Mouse (Mus musculus): ENCODE results near the gene Sytl1.

Gene Sytl1

DNA sequence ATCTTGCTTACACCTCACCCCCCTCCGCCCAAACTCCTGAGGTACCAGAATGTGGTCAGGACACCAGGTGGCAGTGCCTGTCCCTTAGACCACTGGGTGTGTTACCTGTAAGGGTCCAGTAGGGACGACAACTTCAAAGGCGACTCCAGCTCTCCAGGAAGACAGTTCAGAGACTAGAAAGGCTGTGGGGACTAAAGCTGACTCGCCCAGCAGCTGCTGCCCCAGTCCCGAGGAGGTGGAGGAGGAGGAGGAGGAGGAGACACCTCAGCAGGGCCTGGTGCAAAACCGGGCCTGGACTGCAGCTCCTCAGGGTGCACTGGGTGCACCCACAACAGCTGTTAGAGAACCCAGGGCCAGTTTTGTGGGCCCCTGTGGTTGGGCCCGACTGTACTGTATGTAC is at the start of gene Sytl1:
TSS of gene Sytl1 (minus strand) at position 232 of the 400 bp plus-strand sequence.
- no peak for DNase-seq (ENCODE audit: low spot score)

DNA sequence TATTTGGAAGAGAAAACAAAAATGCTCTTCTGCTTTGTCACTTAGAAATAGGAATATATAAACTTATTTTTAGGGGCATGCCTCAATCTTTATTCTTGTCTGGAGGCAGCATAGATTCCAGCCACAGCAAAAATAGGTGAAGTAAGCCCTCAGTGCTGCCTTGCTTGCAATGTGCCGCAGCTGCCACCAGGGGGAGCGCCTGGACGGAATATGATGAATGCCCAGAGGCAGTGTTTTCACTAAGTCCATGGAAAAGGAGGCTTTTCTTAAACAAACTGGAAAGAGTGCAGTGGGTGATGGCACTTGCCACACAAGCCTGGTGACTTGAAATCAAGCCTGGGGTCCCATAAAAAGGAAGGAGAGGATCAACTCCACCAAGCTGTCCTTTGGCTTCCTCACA is 47.0 kb upstream of the Sytl1 start:
- DNase-seq (ENCODE audit: low spot score): peak; percentile 87

DNA sequence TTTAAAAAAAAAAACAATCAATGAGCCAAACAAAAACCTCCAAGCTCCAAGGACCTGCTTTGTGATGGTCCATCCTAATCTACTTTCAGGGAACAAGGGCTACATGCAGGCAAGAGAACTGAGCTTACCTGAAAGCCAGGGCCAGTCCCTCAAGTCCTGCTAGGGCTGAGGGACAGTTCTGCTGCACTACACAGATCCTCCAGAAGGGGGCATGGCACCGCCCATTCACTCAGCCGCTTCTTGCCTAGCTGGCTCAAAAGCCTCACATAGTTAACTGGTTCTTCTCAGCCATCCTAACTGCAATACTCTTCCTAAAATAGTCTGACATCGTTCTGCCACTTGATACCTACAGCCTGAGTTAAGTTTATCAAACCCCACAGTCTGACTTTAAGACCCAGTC is 44.4 kb upstream of the Sytl1 start:
- peak; percentile 62 for DNase-seq (ENCODE audit: low spot score)

DNA sequence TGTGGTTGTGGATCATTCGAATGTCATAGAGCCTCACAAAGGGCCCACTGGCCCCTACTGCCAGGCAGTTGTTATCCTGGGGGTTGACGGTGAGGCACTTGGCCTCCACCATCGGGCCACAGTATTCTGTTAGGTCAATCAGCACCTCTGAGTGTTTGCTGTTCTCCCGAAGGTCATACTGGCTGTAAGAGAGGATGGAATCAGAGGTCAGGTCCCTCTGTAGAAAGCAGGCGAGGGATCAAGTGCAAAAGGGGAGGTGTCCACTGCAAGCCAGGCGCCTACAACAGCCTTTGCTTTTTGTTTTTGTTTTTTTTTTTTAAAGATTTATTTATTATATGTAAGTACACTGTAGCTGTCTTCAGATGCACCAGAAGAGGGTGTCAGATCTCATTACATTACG is 42.9 kb upstream of the Sytl1 start:
- no peak for DNase-seq (ENCODE audit: low spot score)

DNA sequence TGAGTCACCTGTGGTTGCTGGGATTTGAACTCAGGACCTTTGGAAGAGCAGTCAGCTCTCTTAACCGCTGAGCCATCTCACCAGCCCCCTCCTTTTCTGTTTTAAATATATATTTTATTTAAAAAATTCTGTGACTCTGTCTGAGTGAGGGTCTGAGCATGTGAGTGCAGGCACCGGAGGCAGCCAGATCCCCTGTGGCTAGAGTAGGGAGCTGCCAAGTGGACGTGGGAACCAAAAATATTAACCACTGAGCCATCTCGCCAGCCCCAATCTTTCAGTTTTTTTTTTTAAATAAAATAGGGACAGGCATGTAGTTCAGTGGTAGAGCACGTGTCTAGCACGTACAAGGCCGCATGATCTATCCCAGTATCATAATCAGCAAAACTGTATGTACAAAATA is 41.9 kb upstream of the Sytl1 start:
- no peak for DNase-seq (ENCODE audit: low spot score)

DNA sequence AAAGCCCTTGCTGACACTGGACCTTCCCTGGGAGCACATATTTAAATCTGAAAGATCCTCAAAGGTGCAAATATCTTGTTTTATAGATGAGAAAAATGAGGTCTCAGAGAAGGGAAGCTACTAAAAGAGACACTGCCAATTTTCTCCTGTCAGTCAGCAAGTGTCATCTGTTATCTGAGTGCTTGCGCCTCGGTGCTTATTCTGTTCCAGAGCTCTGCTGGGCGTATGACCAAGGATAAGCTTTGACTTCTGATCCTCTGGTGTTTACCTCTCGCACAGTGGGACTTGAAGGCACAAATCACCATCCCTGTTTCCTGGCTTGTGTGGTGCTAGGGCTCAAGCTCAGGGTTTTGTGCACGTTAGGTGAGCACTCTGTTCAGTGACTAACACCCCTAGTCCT is 39.8 kb upstream of the Sytl1 start:
- DNase-seq (ENCODE audit: low spot score): no peak

DNA sequence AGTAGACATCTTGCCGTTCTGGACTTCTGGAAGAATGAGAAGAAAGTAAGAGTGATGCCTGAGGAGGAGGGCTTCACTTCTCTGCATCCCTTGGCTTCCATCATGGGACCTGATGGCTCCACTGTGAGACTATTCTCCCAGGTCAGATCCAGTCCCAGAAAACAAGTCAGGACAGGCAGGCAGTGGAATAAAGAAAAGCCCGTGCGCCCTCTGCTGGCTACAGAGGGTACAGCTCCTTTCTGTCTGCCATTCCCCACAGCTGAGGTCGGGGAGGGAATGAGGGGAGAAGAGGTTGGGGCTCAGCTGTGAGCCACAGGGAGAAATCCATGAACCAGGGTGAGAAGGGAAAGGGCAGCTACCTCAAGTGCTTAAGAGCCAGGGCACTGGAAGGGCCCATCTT is 38.9 kb upstream of the Sytl1 start:
- DNase-seq (ENCODE audit: low spot score): peak; percentile 71

DNA sequence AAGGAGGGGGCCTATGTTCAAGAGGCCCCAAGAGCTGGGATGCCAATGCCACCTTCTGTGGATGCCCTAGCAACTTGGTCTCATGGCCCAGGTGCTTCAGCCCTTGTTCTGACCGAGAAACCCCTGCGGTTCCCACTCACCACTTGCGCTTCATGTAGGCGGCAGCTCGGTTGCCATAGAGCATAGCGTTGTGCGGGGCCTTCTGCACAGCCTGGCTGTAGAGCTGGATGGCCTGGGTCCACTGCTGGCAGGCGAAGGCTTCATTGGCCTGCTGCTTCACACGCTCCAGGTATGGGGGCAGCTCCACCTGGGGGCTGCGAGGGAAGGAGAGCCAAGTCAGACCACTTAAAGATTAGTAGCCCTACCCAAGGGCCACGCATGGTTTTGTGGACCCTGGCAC is 37.5 kb upstream of the Sytl1 start:
- no peak for DNase-seq (ENCODE audit: low spot score)

DNA sequence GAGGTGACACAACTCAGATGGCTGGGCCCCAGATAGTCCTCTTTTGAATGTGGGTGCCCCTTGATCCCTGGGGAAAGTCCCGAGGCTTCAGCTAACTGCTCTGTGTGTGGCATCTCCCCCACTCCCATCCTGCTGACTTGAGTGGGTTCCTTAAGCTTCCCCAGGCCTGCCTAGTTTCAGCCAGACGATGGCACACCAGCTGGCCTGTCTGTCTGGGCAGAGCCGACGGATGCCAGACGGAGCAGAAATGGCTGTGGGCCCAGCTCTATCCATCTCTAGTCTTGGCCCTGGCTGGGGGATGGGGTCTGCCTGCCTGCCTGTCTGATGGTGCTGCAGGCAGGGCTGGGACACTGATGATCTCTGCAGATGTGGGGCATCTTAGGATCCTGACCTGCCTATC is 36.8 kb upstream of the Sytl1 start:
- DNase-seq (ENCODE audit: low spot score): peak; percentile 80

DNA sequence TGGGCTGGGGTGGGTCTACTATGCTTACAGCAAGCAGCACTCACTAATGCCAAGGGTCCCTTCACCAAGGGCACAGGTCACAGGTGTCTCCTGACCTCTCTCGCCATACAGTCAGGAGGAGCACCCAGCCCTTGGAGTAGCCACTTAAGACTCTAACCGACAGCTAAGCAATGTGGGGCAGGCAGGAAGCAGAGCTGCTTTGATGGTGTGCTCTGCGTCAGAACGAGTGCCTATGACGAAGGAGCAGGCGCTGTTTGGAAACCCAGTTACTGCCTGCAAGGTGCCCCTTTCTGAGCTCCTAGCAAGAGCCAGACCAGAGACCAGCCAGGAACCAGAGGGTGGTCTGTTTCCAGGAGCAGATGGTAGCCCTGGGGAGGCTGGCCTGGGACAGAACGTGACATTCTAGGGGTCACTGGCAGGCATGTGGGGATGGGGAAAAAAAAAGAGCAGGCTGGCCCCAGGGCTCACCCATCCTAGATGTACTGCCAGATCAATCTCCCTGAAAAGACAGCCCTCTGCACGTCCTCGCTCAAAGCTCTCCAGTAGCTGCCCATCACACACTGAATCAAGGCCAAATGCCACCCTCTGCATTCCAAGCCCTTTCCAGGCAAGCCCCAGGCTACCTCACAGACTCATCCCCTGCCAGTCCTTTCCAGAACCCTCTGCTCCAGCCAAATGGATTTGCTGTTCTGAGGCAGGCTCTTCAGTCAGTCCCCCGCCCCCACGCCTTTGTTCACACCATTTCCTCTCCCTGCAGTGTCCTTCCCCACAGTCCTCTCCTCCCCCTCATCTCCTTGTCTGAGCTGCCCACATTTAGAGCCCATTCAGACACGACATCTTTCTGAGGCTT is 35.8 kb upstream of the Sytl1 start:
- peak; percentile 70 for DNase-seq (ENCODE audit: low spot score)

DNA sequence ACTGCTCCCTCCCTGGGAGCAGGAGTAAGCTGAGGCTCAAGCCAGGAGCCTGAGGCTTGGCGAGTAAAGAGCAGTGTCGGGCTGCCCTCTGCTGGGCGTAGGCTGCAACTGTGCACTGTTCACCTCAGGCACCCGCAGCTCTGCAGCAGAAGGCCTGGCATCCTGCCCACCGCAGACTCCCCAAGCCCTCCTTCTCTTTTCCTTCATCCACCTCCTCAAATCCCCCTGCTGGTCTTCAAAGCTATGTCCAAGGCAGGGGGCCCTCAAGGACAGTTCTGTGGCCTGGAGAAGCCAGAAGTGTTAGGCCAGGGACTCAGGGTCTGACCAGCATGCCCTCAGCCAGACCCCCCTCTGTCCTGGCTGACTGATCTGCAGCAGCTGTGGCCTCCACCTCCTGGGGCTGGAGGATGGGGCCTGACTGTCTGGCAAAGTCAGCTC is 34.9 kb upstream of the Sytl1 start:
- peak; percentile 86 for DNase-seq (ENCODE audit: low spot score)

DNA sequence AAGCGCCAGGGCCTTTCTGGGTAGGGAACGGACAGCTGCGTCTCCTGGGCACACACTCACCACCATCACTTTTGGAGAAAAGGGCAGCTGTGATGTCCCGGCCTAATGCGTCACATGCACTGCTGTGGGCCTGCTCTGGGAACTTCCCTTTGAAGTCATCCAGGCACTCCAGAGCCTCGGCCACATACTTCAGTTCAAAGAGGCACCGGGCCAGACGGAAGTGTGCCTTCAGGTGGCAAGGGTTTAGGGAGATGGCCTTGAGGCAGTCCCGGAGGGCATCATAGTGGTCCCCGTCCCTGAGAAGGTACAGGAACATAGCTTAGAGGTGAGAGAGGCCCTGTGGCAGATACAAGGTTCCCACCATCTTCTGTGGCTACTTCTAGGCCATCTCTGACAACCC is 34.4 kb upstream of the Sytl1 start:
- DNase-seq (ENCODE audit: low spot score): peak; percentile 24

DNA sequence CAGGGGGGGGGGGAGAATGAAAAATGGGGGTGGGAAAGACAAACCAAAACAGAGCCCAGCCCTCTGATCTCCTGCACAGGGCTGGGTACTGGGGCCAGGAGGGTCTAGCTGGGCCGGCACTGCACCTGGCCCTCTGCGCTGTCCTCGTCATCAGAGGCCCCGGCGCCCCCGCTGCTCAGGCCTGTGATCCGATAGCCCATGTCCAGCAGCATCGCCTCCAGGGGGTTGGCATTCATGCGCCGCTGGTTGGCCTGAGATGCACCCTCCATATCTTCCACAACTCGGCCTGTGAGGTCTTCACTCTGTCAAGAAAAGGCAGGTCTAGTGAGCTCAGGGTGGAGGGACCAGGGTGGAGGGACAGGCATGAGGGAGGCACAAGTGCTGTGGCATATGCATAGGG is 31.2 kb upstream of the Sytl1 start:
- no peak for DNase-seq (ENCODE audit: low spot score)

DNA sequence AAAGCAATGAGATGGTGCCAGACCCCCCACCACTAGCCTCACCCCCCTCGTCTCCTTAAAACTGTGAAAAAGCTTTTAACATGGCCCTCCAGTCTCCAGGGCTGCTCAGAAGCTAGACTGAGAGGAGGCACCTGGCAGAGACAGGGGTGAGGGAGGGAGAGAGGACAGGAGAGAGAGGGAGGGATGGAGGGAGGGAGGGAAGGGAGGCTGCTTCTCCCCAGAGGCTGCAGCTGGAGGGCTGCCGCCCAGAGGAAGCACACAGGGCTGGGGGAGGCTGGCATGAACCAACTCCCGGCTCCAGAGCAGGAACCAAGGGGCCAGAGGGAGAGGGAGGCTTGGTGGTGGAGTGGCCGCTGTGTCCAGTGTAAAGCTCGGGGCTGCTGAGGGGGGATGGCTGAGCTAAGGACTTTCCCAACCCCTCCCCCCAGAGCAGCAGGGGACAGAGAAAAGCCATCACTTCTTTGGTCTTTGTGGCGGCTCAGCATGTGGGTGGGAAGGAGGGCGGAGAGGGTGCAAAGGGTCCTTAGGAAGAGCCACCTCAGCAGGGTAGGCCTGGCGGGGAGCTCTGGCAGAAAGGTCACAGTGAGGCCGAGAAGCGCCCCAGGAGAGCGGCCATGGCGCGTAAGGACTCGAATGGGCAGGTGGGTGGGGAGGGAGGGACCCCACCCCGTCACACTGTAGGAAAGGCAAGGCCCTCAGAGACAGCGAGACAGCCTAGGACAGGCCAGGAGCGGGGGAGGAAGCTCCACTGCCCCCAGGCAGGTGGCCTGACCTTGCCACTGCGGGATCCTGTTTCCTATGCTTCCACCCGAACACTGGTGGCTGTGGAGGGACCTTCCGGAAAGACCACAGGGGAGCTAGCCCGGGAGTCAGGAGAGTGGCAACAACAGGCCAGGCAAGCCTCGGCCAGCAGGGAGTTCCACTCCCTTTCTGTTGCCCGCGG is 30.3 kb upstream of the Sytl1 start:
- peak; percentile 79 for DNase-seq (ENCODE audit: low spot score)

DNA sequence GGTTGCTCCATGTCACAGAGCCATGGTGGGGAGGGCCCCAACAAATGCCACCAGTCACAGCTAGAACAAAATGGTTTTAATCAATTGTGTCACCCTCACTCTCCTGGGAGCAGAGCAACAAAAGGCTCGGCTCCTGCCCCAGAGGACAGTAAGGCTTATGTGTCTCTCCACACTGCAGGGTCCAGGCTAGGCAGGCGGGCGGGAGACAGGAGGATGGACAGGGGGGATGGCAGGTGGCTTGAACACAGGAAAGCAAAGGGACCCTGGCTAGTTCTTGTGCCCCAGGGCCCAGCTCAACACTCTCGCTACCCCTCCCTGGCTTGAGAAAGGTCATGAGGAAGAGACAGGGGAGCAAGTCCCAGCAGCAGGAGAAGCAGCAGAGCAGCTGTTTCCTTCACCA is 29.5 kb upstream of the Sytl1 start:
- DNase-seq (ENCODE audit: low spot score): no peak

DNA sequence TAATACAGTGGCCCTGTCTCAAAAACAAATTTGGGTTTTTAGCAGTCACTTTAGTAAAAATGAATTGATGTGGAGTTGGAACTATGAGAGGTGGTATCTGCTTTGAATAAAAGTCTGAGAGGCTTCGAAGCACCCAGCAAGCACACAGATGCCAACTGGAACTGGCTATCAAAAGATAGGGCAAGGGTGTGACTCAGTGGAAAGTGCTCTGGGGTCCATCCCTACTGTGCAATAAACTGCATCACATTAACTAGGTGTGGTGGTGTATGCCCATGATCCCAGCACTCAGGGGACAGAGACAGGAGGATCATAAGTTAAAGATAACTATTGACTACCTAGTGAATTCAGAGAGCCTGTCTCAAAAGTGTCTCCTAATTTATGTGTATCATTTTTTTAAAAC is 28.3 kb upstream of the Sytl1 start:
- DNase-seq (ENCODE audit: low spot score): no peak

DNA sequence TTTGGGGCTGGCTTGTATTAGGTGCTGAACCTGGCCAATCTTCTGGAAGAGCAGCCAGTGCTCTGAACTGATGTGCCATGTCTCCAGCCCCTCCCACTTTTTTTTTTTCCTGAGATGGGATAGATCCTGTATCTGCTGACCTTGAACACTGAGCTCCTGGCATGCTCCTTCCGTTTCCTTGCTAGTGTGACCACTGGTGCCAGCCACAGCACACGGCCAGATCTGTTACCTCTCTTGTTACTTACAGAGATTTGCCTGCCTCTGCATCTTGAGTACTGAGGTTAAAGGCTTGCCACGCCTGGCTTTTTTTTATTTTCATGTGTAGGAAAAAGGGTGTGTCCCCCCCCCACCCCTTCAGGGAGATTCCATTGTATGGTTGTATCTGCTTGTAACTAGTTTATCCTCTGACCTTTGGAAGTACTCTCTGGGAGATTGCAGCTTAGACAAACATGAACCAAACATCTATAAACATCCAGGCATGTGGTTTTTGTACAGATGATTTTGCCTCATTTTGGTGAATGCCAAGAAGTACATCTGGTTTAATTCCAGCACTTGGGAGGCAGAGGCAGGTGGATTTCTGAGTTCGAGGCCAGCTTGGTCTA is 23.7 kb upstream of the Sytl1 start:
- DNase-seq (ENCODE audit: low spot score): no peak

DNA sequence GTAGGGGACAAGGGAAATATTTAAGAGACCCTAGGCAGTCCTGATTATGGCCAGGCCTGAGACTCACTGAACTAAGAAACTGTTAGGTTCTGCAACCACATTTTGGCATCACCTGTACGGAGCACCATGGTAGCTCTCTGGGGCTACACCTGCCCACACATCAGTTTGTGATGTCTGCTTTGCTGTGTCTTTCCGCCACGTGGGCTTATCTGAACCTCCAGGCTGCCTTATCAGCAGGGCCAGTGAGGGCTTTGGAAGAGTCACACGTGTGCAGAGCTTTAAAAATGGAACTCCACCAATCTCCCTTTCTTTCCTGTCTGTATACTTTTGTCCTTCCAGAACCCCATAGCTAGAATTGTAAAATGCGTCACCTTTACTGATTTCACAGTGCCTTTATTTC is 23.0 kb upstream of the Sytl1 start:
- no peak for DNase-seq (ENCODE audit: low spot score)

DNA sequence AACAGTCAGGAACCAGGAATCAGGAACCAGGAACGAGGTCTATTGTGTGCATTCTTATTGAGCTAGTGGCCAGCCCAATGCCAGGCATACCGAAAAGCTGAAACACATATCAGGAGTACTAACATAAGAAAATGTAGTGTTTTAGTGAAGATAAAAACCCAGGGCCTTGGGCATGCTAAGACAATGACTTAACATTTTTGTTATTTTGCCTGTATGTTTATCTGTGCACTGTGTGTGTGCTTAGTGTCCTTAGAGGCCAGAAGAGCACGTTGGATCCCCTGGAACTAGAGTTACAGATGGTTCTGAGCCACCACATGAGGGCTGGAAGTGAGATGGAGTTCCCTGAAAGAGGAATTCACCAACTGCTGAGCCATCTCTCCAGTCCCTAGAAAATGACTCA is 22.4 kb upstream of the Sytl1 start:
- no peak for DNase-seq (ENCODE audit: low spot score)

DNA sequence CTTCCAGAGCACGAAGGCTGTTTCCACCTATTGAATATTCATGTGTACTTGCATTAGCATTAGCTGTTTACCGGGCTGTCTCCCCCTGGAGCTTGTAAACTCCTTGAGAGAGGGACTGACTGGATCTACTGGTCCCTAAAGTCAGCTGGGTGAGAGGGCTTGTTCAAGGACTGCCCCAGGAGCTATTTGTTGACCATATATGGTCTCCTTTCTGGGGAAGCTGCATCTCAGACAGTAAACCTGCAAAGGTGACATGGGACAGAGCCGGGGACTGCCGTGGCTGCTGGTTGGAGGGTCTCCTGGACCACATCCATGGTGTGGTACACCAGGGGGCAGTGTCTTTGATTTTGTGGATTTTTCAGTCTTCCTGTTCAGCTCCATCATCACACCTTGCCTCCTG is 19.7 kb upstream of the Sytl1 start:
- DNase-seq (ENCODE audit: low spot score): no peak

DNA sequence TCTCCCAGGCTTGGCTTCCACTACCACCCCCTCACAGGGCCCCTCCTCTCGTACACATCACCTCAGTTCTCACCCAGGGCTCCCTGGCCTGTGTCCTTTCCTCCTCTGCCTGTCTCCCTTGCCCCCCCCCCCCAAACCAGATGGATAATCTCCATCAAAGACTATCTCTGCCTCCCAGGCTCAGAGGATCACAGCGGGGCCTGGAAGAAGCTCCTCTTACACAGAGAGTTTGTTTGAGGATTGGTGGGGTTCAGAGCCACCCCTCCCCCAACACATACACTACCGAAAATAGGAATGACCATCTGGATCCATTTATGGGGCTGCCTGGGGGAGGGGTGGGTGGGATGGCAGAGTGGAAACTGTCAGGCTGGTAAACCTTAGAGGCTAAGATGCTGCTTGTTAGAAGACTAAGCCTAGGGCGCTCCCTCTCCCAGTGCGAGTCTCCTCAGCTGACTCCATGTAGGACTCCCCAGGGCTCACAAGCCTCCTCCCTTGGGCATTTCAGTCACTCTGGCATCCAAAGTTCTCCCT is 19.1 kb upstream of the Sytl1 start:
- DNase-seq (ENCODE audit: low spot score): no peak

DNA sequence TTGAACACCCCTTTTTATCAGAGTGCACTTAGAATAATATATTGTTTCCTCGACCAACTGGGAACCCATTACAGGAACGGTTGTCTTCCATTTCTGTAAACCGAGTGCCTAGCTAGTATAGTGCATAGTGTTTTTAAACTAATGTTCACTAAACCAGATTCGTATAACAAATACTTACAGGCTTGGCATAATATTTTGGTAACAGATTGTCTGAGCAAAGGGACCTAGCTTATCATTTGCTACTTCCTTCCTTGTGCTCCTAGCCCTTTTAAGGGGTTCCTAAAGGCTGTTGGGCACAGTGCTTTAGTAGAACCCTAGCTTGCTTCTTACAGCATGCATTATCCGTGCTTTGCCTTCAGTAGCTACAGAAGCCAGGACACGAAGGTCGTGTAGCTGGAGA is 18.6 kb upstream of the Sytl1 start:
- DNase-seq (ENCODE audit: low spot score): no peak
